Mouse (Mus musculus): ENCODE data around the gene Dupd1.

DNA sequence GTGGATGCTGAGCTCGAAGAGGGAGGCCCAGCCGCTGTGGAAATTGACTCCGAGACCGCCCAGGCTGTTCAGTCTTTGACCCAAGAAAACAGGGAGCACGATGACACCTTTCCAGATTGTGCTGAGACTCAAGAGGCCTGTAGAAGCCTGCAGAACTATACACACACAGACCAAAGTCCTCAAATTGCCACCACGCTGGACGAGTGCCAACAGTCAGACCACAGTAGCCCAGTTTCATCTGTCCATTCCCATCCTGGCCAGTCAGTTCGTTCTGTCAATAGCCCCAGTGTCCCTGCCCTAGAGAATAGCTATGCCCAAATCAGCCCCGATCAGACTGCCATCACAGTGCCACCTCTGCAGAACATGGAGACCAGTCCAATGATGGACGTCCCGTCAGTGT is 45.2 kb downstream of the Dupd1 start:
- no peak for TF ChIP-seq CTCF (IDR thresholded peaks at IDR 0.05; ENCODE audit: control insufficient read depth, insufficient read depth, insufficient read length)
- no peak for TF ChIP-seq USF1 (IDR thresholded peaks at IDR 0.05; ENCODE audit: low read depth)
- no peak for TF ChIP-seq MAX (IDR thresholded peaks at IDR 0.05)
- TF ChIP-seq MYOD1 (IDR thresholded peaks at IDR 0.05; ENCODE audit: control insufficient read depth, insufficient read length, low read depth), result no peak
- TF ChIP-seq FOSL1 (IDR thresholded peaks at IDR 0.05; ENCODE audit: insufficient read depth, low read length, poor library complexity, severe bottlenecking), result no peak
- no peak for TF ChIP-seq CEBPB (IDR thresholded peaks at IDR 0.05; ENCODE audit: low read depth)

All from C2C12 (cell line).